ENCODE assay signal across 9 mouse cellular contexts in genomic region chr11:97406094-97406951, GRCm38 (mm10). TPM values are rescaled to one million over a fixed set of nuclear protein-coding genes. Genes with fewer than 3 reads are reported as not detected.
DNase-seq lines count a peak whose midpoint lies in the region; ATAC-seq and TF ChIP-seq lines count a peak whose summit lies in the region.
"Had no signal": no experiment of that assay in that cellular context is flagged by ENCODE, and none has a peak within 500 bp of the region (broad histone marks: within the 10 kb centered on the region; RNA-seq: fewer than 3 reads in every experiment).

No protein-coding gene starts in this region.

- no peak overlapping the region for H3K4me2 ChIP-seq in kidney, embryonic 14.5 days (replicated peaks; ENCODE audit: low read depth, low read length)

- H3K27ac ChIP-seq in kidney, embryonic 14.5 days (ENCODE audit: low read depth, low read length), result no peak overlapping the region
- no peak overlapping the region for H3K27ac ChIP-seq in cortical plate, adult 2 months (ENCODE audit: insufficient read depth, low read length)
- 0 out of 2 replicates have a peak overlapping the region, but pooled peaks have one; percentile 20 for H3K27ac ChIP-seq in limb, embryonic 10.5 days

- H3K9ac ChIP-seq in kidney, embryonic 14.5 days (ENCODE audit: low read depth, low read length), result no peak overlapping the region

- H3K9me3 ChIP-seq in kidney, embryonic 14.5 days (ENCODE audit: control insufficient read depth, low read length), result no peaks in the 10 kb centered on the region
- H3K9me3 ChIP-seq in limb, embryonic 10.5 days (replicated peaks), result no peaks in the 10 kb centered on the region

- intact Hi-C loops in heart, postnatal 10 days (cut with DNase I), result loop anchor here (5.0 kb wide), 2 partner anchors 36 to 216 kb away; no protein-coding TSS in a partner anchor

- no peak for TF ChIP-seq CTCF in cortical plate, adult 2 months (IDR thresholded peaks at IDR 0.05; ENCODE audit: extremely low read depth, insufficient read depth, low read length)

- H3K27me3 ChIP-seq in kidney, embryonic 14.5 days (ENCODE audit: control insufficient read depth, insufficient read depth, low read length), result peaks cover 9% of the 10 kb centered on the region
- H3K27me3 ChIP-seq in limb, embryonic 10.5 days (ENCODE audit: low read depth, poor library complexity, severe bottlenecking), result peaks cover 68% of the 10 kb centered on the region
- H3K27me3 ChIP-seq: Patski had no signal

- H3K36me3 ChIP-seq in kidney, embryonic 14.5 days (ENCODE audit: control insufficient read depth, insufficient read depth, low read length), result no peaks in the 10 kb centered on the region
- H3K36me3 ChIP-seq in limb, embryonic 10.5 days, result no peaks in the 10 kb centered on the region

- H3K4me1 ChIP-seq in kidney, embryonic 14.5 days (ENCODE audit: control insufficient read depth, insufficient read depth, low read length), result peaks cover 21% of the 10 kb centered on the region
- peaks cover 4% of the 10 kb centered on the region; the same call in 1 of the 2 replicates for H3K4me1 ChIP-seq in cortical plate, adult 2 months (ENCODE audit: control insufficient read depth, insufficient read depth, low read length)
- H3K4me1 ChIP-seq in limb, embryonic 10.5 days, result peaks cover 44% of the 10 kb centered on the region

- DNase-seq in kidney, adult 11 months, result peak; percentile 82
- peak; percentile 79 to 85 for DNase-seq in heart, postnatal 10 days
- no peak for DNase-seq in limb, embryonic 10.5 days (ENCODE audit: low spot score)
- no peak for DNase-seq in thymus, postnatal 36 days
- no peak for DNase-seq in ovary, adult 18-20 months (ENCODE audit: low spot score)
- no peak for DNase-seq in spleen, adult 12 weeks (ENCODE audit: low spot score)

- no peak for ATAC-seq in kidney, embryonic 14.5 days (ENCODE audit: low FRiP score, low TSS enrichment)
- ATAC-seq: Patski had no signal

- TF ChIP-seq POLR2A in cortical plate, adult 2 months (IDR thresholded peaks at IDR 0.05; ENCODE audit: extremely low read depth, insufficient read depth, low read length), result no peak

- H3K4me3 ChIP-seq in kidney, embryonic 14.5 days (ENCODE audit: low read length), result no peak overlapping the region
- peak overlapping the region; percentile 50; the same call in 1 of the 2 replicates for H3K4me3 ChIP-seq in cortical plate, adult 2 months (ENCODE audit: insufficient read depth, low read length)
- H3K4me3 ChIP-seq in limb, embryonic 10.5 days, result no peak overlapping the region

- 60% methylated on average over 10 of the region's 10 CpGs for WGBS in kidney, embryonic 14.5 days
- WGBS in limb, embryonic 10.5 days, result 65% methylated on average over 10 of the region's 10 CpGs

RNA-seq across cellular contexts. Expression of gene Arhgap23, which starts 9.0 kb away (rescaled TPM):
- polyA plus RNA-seq in kidney, embryonic 14.5 days (2014; fragmentation: Nextera tagmentation; extraction: Ambion mirVana), result 5.2 and 7.4 TPM in 2 replicates
- 70.2 and 71.5 TPM in 2 replicates for polyA plus RNA-seq in cortical plate, adult 2 months (2012; rRNA removed)
- 10 to 100 TPM; 34.4 to 34.7 TPM for total RNA-seq in heart, postnatal 10 days (2021)
- 3.5 and 3.9 TPM in 2 replicates for polyA plus RNA-seq in limb, embryonic 10.5 days (2016; fragmentation: Nextera tagmentation; extraction: Ambion mirVana)

RNA-seq across cellular contexts. Expression of gene Socs7, which starts 44.0 kb away (rescaled TPM):
- polyA plus RNA-seq in kidney, embryonic 14.5 days (2014; fragmentation: Nextera tagmentation; extraction: Ambion mirVana), result 2.5 and 3.7 TPM in 2 replicates
- 47.9 and 49.7 TPM in 2 replicates for polyA plus RNA-seq in cortical plate, adult 2 months (2012; rRNA removed)
- 10 to 100 TPM; 19.9 to 20.2 TPM for total RNA-seq in heart, postnatal 10 days (2021)
- polyA plus RNA-seq in limb, embryonic 10.5 days (2016; fragmentation: Nextera tagmentation; extraction: Ambion mirVana), result 3.5 and 4.4 TPM in 2 replicates

RNA-seq across cellular contexts. Expression of gene Gpr179, which starts 54.4 kb away (rescaled TPM):
- 0.07 and 0.10 TPM in 2 replicates for polyA plus RNA-seq in kidney, embryonic 14.5 days (2014; fragmentation: Nextera tagmentation; extraction: Ambion mirVana)
- polyA plus RNA-seq in cortical plate, adult 2 months (2012; rRNA removed), result 0.15 and 0.21 TPM in 2 replicates
- total RNA-seq in heart, postnatal 10 days (2021), result under 1 TPM; 0.02 to 0.05 TPM
- 0.10 and 0.11 TPM in 2 replicates for polyA plus RNA-seq in limb, embryonic 10.5 days (2016; fragmentation: Nextera tagmentation; extraction: Ambion mirVana)

Comparison
In these comparisons a context has a peak if more than half of its experiments do, and no peak if none do; other contexts are left out.
1. DNase-seq: peak in kidney, adult 11 months (single experiment) and heart, postnatal 10 days (2 of 2); none in limb, embryonic 10.5 days (single experiment), thymus, postnatal 36 days (0 of 2), ovary, adult 18-20 months (single experiment) and spleen, adult 12 weeks (single experiment).